ENCODE assay signal across 15 mouse cellular contexts in the genomic region with DNA sequence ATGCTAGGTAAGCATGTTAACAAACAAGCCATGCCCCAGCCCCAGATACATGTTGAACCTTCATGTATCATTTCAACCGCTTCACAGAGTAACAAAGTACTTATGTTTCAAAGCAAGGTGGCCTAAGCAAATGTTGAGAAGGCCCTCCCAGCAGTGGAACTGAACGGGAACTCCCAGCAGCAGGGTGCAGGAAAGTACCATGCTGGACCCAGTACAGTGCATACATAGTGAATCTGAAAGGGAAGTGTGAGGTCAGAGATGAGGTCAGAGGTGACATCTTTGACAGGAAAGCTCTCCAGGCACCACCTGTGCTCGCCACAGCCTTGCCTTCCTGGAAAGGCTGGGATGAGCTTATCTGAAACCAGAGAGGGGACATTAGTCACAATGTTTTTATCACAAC. TPM values are rescaled to one million over a fixed set of nuclear protein-coding genes. Genes with fewer than 3 reads are reported as not detected.
DNase-seq lines count a peak whose midpoint lies in the region; ATAC-seq and TF ChIP-seq lines count a peak whose summit lies in the region.
"Had no signal": no experiment of that assay in that cellular context is flagged by ENCODE, and none has a peak within 500 bp of the region (broad histone marks: within the 10 kb centered on the region; RNA-seq: fewer than 3 reads in every experiment).

No protein-coding gene starts in this region.

- ATAC-seq in heart, embryonic 11.5 days (replicated peaks; ENCODE audit: insufficient number of reproducible peaks, low FRiP score, low TSS enrichment), result no peak
- 0 out of 2 replicates have a peak, but pooled peaks have one; percentile 30 for ATAC-seq in midbrain, embryonic 13.5 days
- ATAC-seq in midbrain, postnatal 0 days (ENCODE audit: low FRiP score), result no peak
- no peak for ATAC-seq in granulocyte monocyte progenitor cell, adult 5-6 weeks (replicated peaks; ENCODE audit: poor library complexity, severe bottlenecking)
- ATAC-seq: intestine, embryonic 16.5 days; Patski had no signal

- peak; percentile 91 for DNase-seq in heart, adult 11 months
- no peak for DNase-seq in midbrain, postnatal 0 days (ENCODE audit: low spot score)
- DNase-seq in spleen, adult 18-20 months, result no peak
- DNase-seq: adrenal gland, postnatal 10 days; cerebellum, adult 9-10 months had no signal

- H3K4me3 ChIP-seq in heart, embryonic 11.5 days (ENCODE audit: low read depth, low read length), result no peak overlapping the region
- H3K4me3 ChIP-seq in midbrain, embryonic 13.5 days (replicated peaks), result no peak overlapping the region
- no peak overlapping the region for H3K4me3 ChIP-seq in midbrain, postnatal 0 days (ENCODE audit: low read depth, low read length)
- no peak overlapping the region for H3K4me3 ChIP-seq in embryonic fibroblast, embryonic 13.5 days (ENCODE audit: insufficient read depth, low read length)
- H3K4me3 ChIP-seq: lung, embryonic 15.5 days; midbrain, embryonic 12.5 days had no signal

- no peak for TF ChIP-seq POLR2A in embryonic fibroblast, embryonic 13.5 days (IDR thresholded peaks at IDR 0.05; ENCODE audit: low read depth, low read length)

- no peaks in the 10 kb centered on the region for H3K27me3 ChIP-seq in heart, embryonic 11.5 days (ENCODE audit: control insufficient read depth, insufficient read depth, low read length)
- H3K27me3 ChIP-seq in midbrain, embryonic 13.5 days, result no peaks in the 10 kb centered on the region
- no peaks in the 10 kb centered on the region for H3K27me3 ChIP-seq in midbrain, postnatal 0 days (ENCODE audit: insufficient read depth, low read length)
- H3K27me3 ChIP-seq: lung, embryonic 15.5 days; midbrain, embryonic 12.5 days; Patski had no signal

- TF ChIP-seq CTCF in midbrain, postnatal 0 days (IDR thresholded peaks at IDR 0.05), result no peak
- no peak for TF ChIP-seq CTCF in embryonic fibroblast, embryonic 13.5 days (IDR thresholded peaks at IDR 0.05; ENCODE audit: borderline replicate concordance, insufficient read depth, low read length)

- H3K9me3 ChIP-seq in heart, embryonic 11.5 days (replicated peaks; ENCODE audit: control insufficient read depth, low read length), result no peaks in the 10 kb centered on the region
- H3K9me3 ChIP-seq in midbrain, embryonic 13.5 days, result no peaks in the 10 kb centered on the region
- no peaks in the 10 kb centered on the region for H3K9me3 ChIP-seq in midbrain, postnatal 0 days (ENCODE audit: low read length)
- H3K9me3 ChIP-seq: lung, embryonic 15.5 days; midbrain, embryonic 12.5 days had no signal

- H3K9ac ChIP-seq in heart, embryonic 11.5 days (ENCODE audit: low read depth, low read length), result no peak overlapping the region
- no peak overlapping the region for H3K9ac ChIP-seq in midbrain, embryonic 13.5 days (replicated peaks)
- H3K9ac ChIP-seq in midbrain, postnatal 0 days (replicated peaks; ENCODE audit: low read length, poor library complexity, severe bottlenecking), result no peak overlapping the region
- H3K9ac ChIP-seq: liver, embryonic 14.5 days; lung, embryonic 15.5 days; midbrain, embryonic 12.5 days had no signal

- H3K27ac ChIP-seq in heart, embryonic 11.5 days (ENCODE audit: low read depth, low read length), result no peak overlapping the region
- no peak overlapping the region for H3K27ac ChIP-seq in midbrain, embryonic 13.5 days
- no peak overlapping the region for H3K27ac ChIP-seq in midbrain, postnatal 0 days (ENCODE audit: low read depth, low read length)
- peak overlapping the region; percentile 55 for H3K27ac ChIP-seq in embryonic fibroblast, embryonic 13.5 days (ENCODE audit: insufficient read depth, low read length)
- H3K27ac ChIP-seq: kidney, postnatal 0 days; liver, embryonic 14.5 days; lung, embryonic 15.5 days; midbrain, embryonic 12.5 days had no signal

- 49% methylated on average over 3 of the region's 3 CpGs for WGBS in heart, embryonic 11.5 days (ENCODE audit: insufficient replicate concordance)
- WGBS in midbrain, embryonic 13.5 days, result 82% methylated on average over 3 of the region's 3 CpGs
- 74% methylated on average over 3 of the region's 3 CpGs for WGBS in midbrain, postnatal 0 days

- H3K4me1 ChIP-seq in heart, embryonic 11.5 days (ENCODE audit: control insufficient read depth, insufficient read depth, low read length), result no peaks in the 10 kb centered on the region
- H3K4me1 ChIP-seq in midbrain, embryonic 13.5 days (replicated peaks), result no peaks in the 10 kb centered on the region
- H3K4me1 ChIP-seq in midbrain, postnatal 0 days (ENCODE audit: insufficient read depth, low read length), result no peaks in the 10 kb centered on the region
- peaks cover 16% of the 10 kb centered on the region for H3K4me1 ChIP-seq in embryonic fibroblast, embryonic 13.5 days (ENCODE audit: control insufficient read depth, insufficient read depth, low read length)
- H3K4me1 ChIP-seq: midbrain, embryonic 12.5 days had no signal

- H3K36me3 ChIP-seq in heart, embryonic 11.5 days (ENCODE audit: control insufficient read depth, insufficient read depth, low read length), result no peaks in the 10 kb centered on the region
- H3K36me3 ChIP-seq in midbrain, embryonic 13.5 days, result no peaks in the 10 kb centered on the region
- no peaks in the 10 kb centered on the region for H3K36me3 ChIP-seq in midbrain, postnatal 0 days (ENCODE audit: insufficient read depth, low read length)
- H3K36me3 ChIP-seq: lung, embryonic 15.5 days; midbrain, embryonic 12.5 days had no signal

- H3K4me2 ChIP-seq in heart, embryonic 11.5 days, result no peak overlapping the region
- H3K4me2 ChIP-seq in midbrain, embryonic 13.5 days (replicated peaks), result no peak overlapping the region
- H3K4me2 ChIP-seq in midbrain, postnatal 0 days (ENCODE audit: low read depth, low read length, poor library complexity, severe bottlenecking), result no peak overlapping the region
- H3K4me2 ChIP-seq: lung, embryonic 15.5 days; midbrain, embryonic 12.5 days had no signal

RNA-seq across cellular contexts. Expression of a gene that starts 25.4 kb away (rescaled TPM):
- polyA plus RNA-seq in heart, embryonic 11.5 days (2014; fragmentation: Nextera tagmentation; extraction: Ambion mirVana), result 6.7 and 7.0 TPM in 2 replicates
- 5.1 and 5.5 TPM in 2 replicates for polyA plus RNA-seq in midbrain, embryonic 13.5 days (2015; fragmentation: Nextera tagmentation; extraction: Ambion mirVana)
- total RNA-seq in midbrain, postnatal 0 days (2014; rRNA removed), result 68.8 and 70.5 TPM in 2 replicates
- 13.8 and 14.0 TPM in 2 replicates for polyA plus RNA-seq in midbrain, postnatal 0 days (2015; fragmentation: Nextera tagmentation; extraction: Ambion mirVana)
- polyA plus RNA-seq in embryonic fibroblast, embryonic 13.5 days (2011; ENCODE audit: insufficient read length, low read depth, missing spikeins), result 8.9 and 10.2 TPM in 2 replicates
- total RNA-seq in granulocyte monocyte progenitor cell, adult 5-6 weeks (2014; fragmentation: Nextera tagmentation), result 8.6 and 16.7 TPM in 2 replicates
- 12.9 and 19.8 TPM in 2 replicates for total RNA-seq in granulocyte monocyte progenitor cell, adult 5-6 weeks (2017)

RNA-seq across cellular contexts. Expression of a gene that starts 55.4 kb away (rescaled TPM):
- 63.4 and 69.5 TPM in 2 replicates for polyA plus RNA-seq in heart, embryonic 11.5 days (2014; fragmentation: Nextera tagmentation; extraction: Ambion mirVana)
- 51.2 and 53.7 TPM in 2 replicates for polyA plus RNA-seq in midbrain, embryonic 13.5 days (2015; fragmentation: Nextera tagmentation; extraction: Ambion mirVana)
- total RNA-seq in midbrain, postnatal 0 days (2014; rRNA removed), result 39.8 and 43.6 TPM in 2 replicates
- polyA plus RNA-seq in midbrain, postnatal 0 days (2015; fragmentation: Nextera tagmentation; extraction: Ambion mirVana), result 50.9 and 51.7 TPM in 2 replicates
- polyA plus RNA-seq in embryonic fibroblast, embryonic 13.5 days (2011; ENCODE audit: insufficient read length, low read depth, missing spikeins), result 41.4 and 59.3 TPM in 2 replicates
- total RNA-seq in granulocyte monocyte progenitor cell, adult 5-6 weeks (2014; fragmentation: Nextera tagmentation), result 23.6 and 30.1 TPM in 2 replicates
- total RNA-seq in granulocyte monocyte progenitor cell, adult 5-6 weeks (2017), result 28.3 and 34.1 TPM in 2 replicates
